Mouse (Mus musculus) c-Kit-positive CD71-negative TER-119-negative erythroid progenitor cells, embryonic 14.5 days (primary cell): ENCODE measurements around the gene Reg4.

ENCODE experiments used
- DNase-seq: peaks from one replicate; pipeline ENCODE4 v3.0.0-alpha.2; 2013; ENCODE audit warnings: low read depth

Reg4 gene

GRCm38 (mm10) chr3:98221856-98222255, at the start of gene Reg4:
Gene Reg4, plus strand, starts transcription at chr3:98222156.
- no peak for DNase-seq

- DNase-seq: no peak
Measured at GRCm38 (mm10) chr3:98178340-98178739, 43.6 kb upstream of the Reg4 start.

- DNase-seq: peak; percentile 12
Measured at GRCm38 (mm10) chr3:98180805-98181204, 41.2 kb upstream of the Reg4 start.

- DNase-seq: no peak
Measured at GRCm38 (mm10) chr3:98185163-98185714, 36.7 kb upstream of the Reg4 start.

GRCm38 (mm10) chr3:98187777-98188176, 34.2 kb upstream of the Reg4 start:
- DNase-seq: no peak

- no peak for DNase-seq
Measured at GRCm38 (mm10) chr3:98197711-98198532, 24.0 kb upstream of the Reg4 start.

- DNase-seq: no peak
Measured at GRCm38 (mm10) chr3:98199747-98200146, 22.2 kb upstream of the Reg4 start.

DNA sequence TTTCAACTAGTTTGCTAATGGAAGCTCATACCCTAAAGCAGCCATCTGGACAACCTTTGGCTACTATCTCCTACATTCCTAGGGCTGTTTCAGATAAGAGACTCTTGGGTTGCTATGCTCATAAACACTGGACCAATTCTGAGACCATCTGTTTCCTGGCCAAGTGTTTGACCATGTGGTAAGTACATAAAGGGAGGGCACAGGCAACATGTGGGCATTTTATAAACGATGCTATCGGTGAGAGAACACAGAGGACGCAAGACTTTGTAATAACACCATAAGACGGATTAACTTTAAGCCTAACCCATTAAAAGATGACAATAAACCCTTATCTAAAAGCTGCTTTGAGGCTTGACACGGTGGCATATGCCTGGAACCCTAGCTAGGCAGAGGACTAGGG, 18.7 kb upstream of the Reg4 start:
- no peak for DNase-seq

- DNase-seq: no peak
Measured at GRCm38 (mm10) chr3:98206977-98207376, 15.0 kb upstream of the Reg4 start.

DNA sequence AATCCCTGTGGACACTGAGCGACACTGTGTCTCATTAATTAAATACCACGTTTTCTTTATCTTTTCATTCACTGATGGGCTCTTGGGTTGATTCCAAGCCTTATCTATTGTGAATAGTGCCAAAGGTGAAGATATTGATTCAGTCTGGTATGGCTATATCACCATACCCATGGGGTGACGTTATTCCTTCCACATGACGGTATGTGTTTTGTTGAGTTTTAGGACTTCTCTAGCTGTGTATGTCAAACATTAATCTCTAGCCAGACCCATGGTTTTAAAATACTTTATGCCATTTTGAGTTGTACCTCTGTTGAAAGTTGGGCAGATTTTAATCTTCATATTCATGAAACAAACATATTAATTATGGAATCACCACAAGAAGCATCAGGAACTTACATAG, 12.8 kb upstream of the Reg4 start:
- DNase-seq: no peak

- no peak for DNase-seq
Measured at GRCm38 (mm10) chr3:98210860-98211259, 11.1 kb upstream of the Reg4 start.

- no peak for DNase-seq
Measured at GRCm38 (mm10) chr3:98211301-98212081, 10.5 kb upstream of the Reg4 start.

DNA sequence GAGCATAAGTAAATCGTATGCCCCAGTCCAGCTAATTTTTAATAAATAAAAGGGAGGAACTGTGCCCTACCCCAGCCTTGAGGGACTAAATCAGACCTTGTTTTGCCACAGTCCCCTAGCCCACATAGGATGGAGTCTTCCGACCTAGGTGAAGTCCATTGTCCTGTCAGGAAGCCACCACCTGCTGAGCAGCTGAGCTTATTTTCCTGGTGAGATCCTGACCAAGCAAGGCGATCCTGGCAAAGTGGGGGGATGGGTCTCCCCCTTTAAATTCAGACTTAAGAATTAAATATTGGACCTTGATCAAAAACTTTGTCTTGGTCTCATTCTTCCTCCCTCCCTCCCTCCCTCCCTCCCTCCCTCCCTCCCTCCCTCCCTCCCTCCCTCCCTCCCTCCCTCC, 5.7 kb upstream of the Reg4 start:
- DNase-seq: no peak

DNA sequence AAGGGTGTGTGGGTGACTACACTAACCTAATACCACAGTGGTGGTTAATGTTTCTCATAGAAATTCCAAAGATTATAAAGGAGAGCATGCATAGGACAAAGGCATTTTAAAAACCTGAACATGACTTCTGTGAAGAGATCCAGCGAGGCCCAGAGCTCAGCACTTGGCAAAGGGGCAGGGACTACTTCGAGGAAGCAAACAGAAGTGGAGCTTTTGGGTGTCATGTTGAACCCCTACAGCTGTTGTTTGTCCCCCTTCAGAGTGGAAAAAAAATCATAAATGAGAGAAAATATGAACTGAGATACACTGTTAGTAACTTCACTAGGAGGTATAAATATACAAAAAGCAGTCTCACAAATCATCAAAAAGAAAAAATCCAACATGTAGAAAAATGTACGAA, 1.3 kb downstream of the Reg4 start:
- no peak for DNase-seq

- peak; percentile 16 for DNase-seq
Measured at GRCm38 (mm10) chr3:98223783-98224580, 2.0 kb downstream of the Reg4 start.

DNA sequence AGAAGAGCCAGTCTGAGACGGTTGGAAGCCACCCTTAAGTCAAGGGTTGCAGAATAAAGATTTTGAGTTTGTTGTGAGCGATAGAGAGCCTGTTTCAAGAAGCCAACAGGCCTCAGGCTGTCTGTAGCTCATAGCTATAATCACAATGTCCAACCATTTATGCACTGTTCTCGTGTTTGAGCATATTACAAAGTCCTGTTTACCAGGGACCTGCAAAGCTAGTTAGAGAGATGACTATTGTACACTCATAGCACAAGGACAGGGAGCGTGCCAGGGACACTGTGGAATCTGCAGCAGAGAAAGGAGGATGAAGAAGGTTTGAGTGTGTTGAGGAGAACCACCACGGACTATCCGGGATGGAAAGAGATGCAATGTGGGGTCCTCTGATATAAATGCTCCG, 3.0 kb downstream of the Reg4 start:
- DNase-seq: no peak

GRCm38 (mm10) chr3:98225746-98226145, 3.8 kb downstream of the Reg4 start:
- DNase-seq: no peak

GRCm38 (mm10) chr3:98226988-98227610, 5.1 kb downstream of the Reg4 start:
- peak; percentile 57 for DNase-seq

GRCm38 (mm10) chr3:98227763-98228162, 5.8 kb downstream of the Reg4 start:
- no peak for DNase-seq

- DNase-seq: no peak
Measured at GRCm38 (mm10) chr3:98229943-98230342, 8.0 kb downstream of the Reg4 start.

DNA sequence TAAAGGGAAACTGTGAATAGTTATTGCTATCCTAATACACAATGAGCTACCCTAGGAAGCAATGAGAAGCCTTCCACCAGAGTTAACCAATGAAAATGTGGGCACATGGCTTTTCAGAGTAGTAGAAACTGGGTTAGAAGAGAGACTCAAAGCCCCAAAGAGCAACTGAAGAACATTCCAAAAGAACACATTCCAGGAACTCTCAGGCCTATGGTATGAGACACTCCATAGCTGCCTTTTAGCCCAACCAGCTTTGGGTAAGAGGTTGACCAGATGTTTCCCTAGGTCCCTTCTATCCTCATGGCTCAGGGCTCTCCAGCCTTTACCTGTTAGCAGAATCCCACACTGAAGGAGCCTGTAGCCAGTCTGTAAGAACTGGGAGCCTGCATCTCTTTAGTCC, 11.5 kb downstream of the Reg4 start:
- DNase-seq: no peak

- no peak for DNase-seq
Measured at GRCm38 (mm10) chr3:98236266-98236665, 14.3 kb downstream of the Reg4 start.
